Mouse (Mus musculus) limb, embryonic 15.5 days (tissue): ENCODE results near the gene Arhgdia. TPM values are rescaled to one million over a fixed set of nuclear protein-coding genes. Genes with fewer than 3 reads are reported as not detected.
"Not testable (repeated sequence)": the region's sequence is repeated elsewhere in the genome, so short reads cannot be mapped to it uniquely, and the experiment has no call there.

ENCODE experiments used
- ATAC-seq: fragments of 200-750 bp; cut with Nextera tagmentation; 2 replicates; pipeline ENCODE4 v1.8.0; 2017; ENCODE audit warnings: low read depth, moderate TSS enrichment; ENCODE audit not compliant: insufficient number of reproducible peaks, low FRiP score, low TSS enrichment
- H3K27ac ChIP-seq: fragments of 300-500 bp; sonication (generic); 2 replicates; pipeline ENCODE4 v1.5.1; 2015; ENCODE audit warnings: moderate library complexity, mild to moderate bottlenecking, inconsistent platforms
- H3K27me3 ChIP-seq: fragments of 300-500 bp; sonication (generic); 2 replicates; pipeline ENCODE4 v1.6.1; 2015; ENCODE audit warnings: inconsistent platforms
- H3K36me3 ChIP-seq: fragments of 300-500 bp; sonication (generic); 2 replicates; pipeline ENCODE4 v1.6.1; 2015; ENCODE audit warnings: inconsistent platforms
- H3K4me1 ChIP-seq: fragments of 300-500 bp; sonication (generic); 2 replicates; pipeline ENCODE4 v1.6.1; 2015; ENCODE audit warnings: inconsistent platforms
- H3K4me2 ChIP-seq: fragments of 300-500 bp; sonication (generic); 2 replicates; pipeline ENCODE4 v1.6.1; 2015; ENCODE audit warnings: mild to moderate bottlenecking, inconsistent platforms
- H3K4me3 ChIP-seq: fragments of 300-500 bp; sonication (generic); 2 replicates; pipeline ENCODE4 v1.5.1; 2015; ENCODE audit warnings: mild to moderate bottlenecking, inconsistent platforms
- H3K9ac ChIP-seq: fragments of 300-500 bp; sonication (generic); 2 replicates; pipeline ENCODE4 v1.6.1; 2015; ENCODE audit warnings: inconsistent platforms
- H3K9me3 ChIP-seq: fragments of 300-500 bp; sonication (generic); 2 replicates; pipeline ENCODE4 v1.6.1; 2016; ENCODE audit warnings: inconsistent platforms
- WGBS: fragments of 180-500 bp; shearing (Covaris S2); methylation state at CpG from one replicate; pipeline ENCODE4 v1.1.7; 2015; 5-methylcytosine and 5-hydroxymethylcytosine counted together
- polyA plus RNA-seq: library from polyadenylated mRNA; unstranded; fragments of >200 nt; fragmentation: Nextera tagmentation; extraction: Ambion mirVana; gene quantifications from 2 replicates; pipeline ENCODE4 v1.2.1, GENCODE M21; 2015

Arhgdia gene
- polyA plus RNA-seq, 1 experiment from 2014 or later: 581 TPM

GRCm38 (mm10) chr11:120582982-120583293 lies 1.5 kb upstream of the Arhgdia start:
- Histone ChIP-seq H3K4me1 (peaks cover 33% of the 10 kb centered on the region), H3K36me3 (peaks cover 47% of the 10 kb centered on the region)
- H3K27me3 ChIP-seq, H3K27ac ChIP-seq, ATAC-seq, H3K9me3 ChIP-seq, H3K9ac ChIP-seq, H3K4me3 ChIP-seq, H3K4me2 ChIP-seq: not testable (repeated sequence)
- WGBS: 94% methylated on average over 2 of the region's 2 CpGs

- Histone ChIP-seq H3K36me3 (peaks cover 47% of the 10 kb centered on the region), H3K4me3 (peak overlapping the region; percentile 83), H3K27me3 (no peaks in the 10 kb centered on the region), H3K9me3 (no peaks in the 10 kb centered on the region), H3K4me2 (peak overlapping the region; percentile 70), H3K9ac (peak overlapping the region; percentile 90), H3K27ac (peak overlapping the region; percentile 95), H3K4me1 (peaks cover 33% of the 10 kb centered on the region)
- ATAC-seq: no peak
- 64% methylated on average over 8 of the region's 8 CpGs for WGBS
Measured at GRCm38 (mm10) chr11:120582268-120582981, 1.0 kb upstream of the Arhgdia start.

GRCm38 (mm10) chr11:120580871-120581331 lies 523 bp downstream of the Arhgdia start:
- peak; percentile 41; the same call in 1 of the 2 replicates for ATAC-seq
- Histone ChIP-seq H3K27ac (peak overlapping the region; percentile 95), H3K4me1 (peaks cover 33% of the 10 kb centered on the region), H3K9me3 (no peaks in the 10 kb centered on the region), H3K36me3 (peaks cover 41% of the 10 kb centered on the region), H3K4me2 (peak overlapping the region; percentile 70), H3K27me3 (no peaks in the 10 kb centered on the region), H3K4me3 (peak overlapping the region; percentile 83), H3K9ac (peak overlapping the region; percentile 90)
- WGBS: under 1% methylated on average over 34 of the region's 44 CpGs

GRCm38 (mm10) chr11:120580190-120580589 lies 1.2 kb downstream of the Arhgdia start:
- Histone ChIP-seq H3K27ac (peak overlapping the region; percentile 95), H3K4me2 (peak overlapping the region; percentile 70), H3K36me3 (peaks cover 39% of the 10 kb centered on the region), H3K9me3 (no peaks in the 10 kb centered on the region), H3K27me3 (no peaks in the 10 kb centered on the region), H3K4me3 (peak overlapping the region; percentile 83), H3K9ac (peak overlapping the region; percentile 90), H3K4me1 (peaks cover 33% of the 10 kb centered on the region)
- 52% methylated on average over 7 of the region's 7 CpGs for WGBS
- no peak for ATAC-seq

DNA sequence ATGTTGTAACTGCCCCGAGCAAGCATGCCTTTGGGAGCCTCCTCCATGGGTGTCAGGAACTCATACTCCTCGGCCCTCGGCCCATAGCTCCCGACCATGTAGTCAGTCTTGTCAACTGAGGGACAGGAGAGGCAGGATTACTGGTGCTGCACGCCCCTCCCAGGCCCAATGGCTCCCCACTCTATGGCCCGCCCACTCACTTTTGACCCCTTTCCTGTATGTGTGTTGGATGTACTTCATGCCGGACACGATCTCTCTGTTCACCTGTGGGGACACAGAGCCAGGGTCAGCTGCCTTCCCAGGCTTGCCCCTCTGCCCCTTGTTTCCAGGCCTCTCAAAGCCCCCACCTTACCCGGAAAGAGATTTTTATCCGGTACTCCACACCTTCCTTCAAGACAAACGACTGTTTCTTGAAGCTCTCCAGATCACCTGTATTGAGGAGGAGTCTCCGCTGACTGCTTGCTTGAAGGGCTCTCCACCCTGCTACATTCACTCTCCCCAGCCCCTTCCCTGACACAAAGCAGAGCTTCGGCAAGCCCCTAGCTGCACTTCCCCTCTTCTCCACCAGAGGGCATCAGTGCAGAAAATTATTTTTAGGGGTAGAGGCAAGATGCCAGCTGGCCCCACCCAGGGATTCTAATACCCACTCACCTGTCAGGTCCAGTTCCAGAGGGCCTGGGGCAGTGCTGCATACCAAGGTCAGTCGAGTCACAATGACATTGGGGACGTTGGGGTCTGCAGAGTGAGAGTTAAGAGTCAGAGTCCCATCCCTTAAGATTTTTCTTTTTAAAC lies 1.9 kb downstream of the Arhgdia start:
- Histone ChIP-seq H3K4me2 (peak overlapping the region; percentile 70), H3K27me3 (no peaks in the 10 kb centered on the region), H3K9ac (no peak overlapping the region; the same call in 1 of the 2 replicates), H3K36me3 (peaks cover 39% of the 10 kb centered on the region), H3K4me3 (peak overlapping the region; percentile 83), H3K27ac (peak overlapping the region; percentile 95), H3K9me3 (no peaks in the 10 kb centered on the region), H3K4me1 (peaks cover 36% of the 10 kb centered on the region)
- no peak for ATAC-seq
- 60% methylated on average over 15 of the region's 15 CpGs for WGBS

- Histone ChIP-seq H3K27ac (0 out of 2 replicates have a peak overlapping the region, but pooled peaks have one; percentile 27), H3K27me3 (no peaks in the 10 kb centered on the region), H3K36me3 (peaks cover 34% of the 10 kb centered on the region), H3K4me1 (peaks cover 40% of the 10 kb centered on the region), H3K4me3 (no peak overlapping the region), H3K9me3 (no peaks in the 10 kb centered on the region), H3K9ac (no peak overlapping the region), H3K4me2 (0 out of 2 replicates have a peak overlapping the region, but pooled peaks have one; percentile 70)
- WGBS: 78% methylated on average over 11 of the region's 11 CpGs
- no peak for ATAC-seq
Measured at GRCm38 (mm10) chr11:120578694-120579243, 2.7 kb downstream of the Arhgdia start.

DNA sequence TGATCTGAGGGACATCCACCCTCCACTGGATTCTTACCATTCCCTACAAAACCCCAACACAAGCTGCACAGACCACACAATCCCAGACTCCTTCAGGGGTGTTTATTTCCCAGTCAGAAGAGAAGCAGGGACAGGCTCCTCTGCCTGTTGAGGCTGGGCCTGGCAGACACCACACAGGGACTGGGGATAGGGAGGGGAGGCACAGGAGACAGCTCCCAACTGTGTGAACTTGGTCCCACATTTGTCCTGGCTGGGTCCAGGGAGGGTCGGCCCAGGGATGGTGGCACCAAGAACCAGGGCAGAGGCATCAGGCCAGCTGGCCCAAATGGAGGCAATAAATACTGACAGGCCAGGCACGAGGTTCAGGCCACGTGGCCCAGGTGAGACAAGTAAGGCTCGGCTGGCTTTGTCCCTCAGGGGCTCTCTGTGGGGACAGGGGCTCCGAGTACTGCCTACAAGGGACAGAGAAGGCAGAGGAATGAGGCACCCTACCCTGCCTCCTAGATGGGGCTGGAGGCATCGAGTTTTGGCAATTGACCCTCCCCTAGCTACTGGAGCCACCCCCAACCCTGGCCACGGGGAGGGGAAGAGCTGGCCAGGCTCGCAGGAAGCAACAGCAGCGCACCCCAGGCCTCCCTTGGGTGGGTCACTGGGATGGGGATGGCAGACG lies 3.3 kb downstream of the Arhgdia start:
- Histone ChIP-seq H3K4me3 (no peak overlapping the region), H3K4me2 (no peak overlapping the region), H3K36me3 (peaks cover 33% of the 10 kb centered on the region), H3K9me3 (no peaks in the 10 kb centered on the region), H3K4me1 (peaks cover 40% of the 10 kb centered on the region), H3K27me3 (no peaks in the 10 kb centered on the region), H3K9ac (no peak overlapping the region), H3K27ac (peak overlapping the region; percentile 27; the same call in 1 of the 2 replicates)
- 78% methylated on average over 10 of the region's 10 CpGs for WGBS
- ATAC-seq: no peak

DNA sequence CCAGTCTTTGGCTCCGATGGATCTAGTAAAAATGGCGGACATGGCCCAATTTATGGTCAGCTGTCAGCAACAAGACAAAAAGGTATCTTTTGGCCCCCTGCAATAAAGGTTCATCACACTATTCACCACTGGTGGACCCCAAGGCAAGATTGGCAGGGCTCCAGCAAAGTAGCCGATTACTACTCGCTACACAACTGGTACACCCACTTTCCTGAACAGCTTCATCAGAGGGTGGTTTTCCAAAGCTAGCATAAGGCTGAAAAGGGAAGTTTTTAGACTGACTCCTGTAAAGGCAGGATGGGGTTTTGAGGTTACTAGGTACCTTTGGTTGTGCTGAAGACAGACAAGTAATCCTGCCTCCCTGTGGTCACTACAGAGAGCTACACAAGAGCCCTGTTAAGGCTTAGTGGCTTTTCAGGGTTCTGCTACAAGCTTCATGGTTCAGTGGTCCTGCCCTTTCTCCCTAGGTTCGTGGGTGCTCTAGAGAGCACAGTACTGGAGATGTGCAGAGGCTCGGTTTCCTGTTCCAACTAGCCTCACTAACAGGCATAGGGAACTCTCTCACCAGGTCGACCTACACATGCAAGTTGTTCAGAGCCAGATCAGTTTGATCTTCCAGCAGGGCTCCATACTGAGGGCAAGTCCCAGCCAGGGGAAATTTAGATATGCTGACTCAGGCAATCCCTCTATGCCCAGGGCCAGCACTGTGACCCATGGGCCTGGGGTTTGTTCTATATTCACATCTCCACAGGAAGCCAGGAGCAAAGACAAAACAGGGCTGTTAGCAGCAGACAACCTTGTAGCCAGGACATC lies 4.0 kb downstream of the Arhgdia start:
- Histone ChIP-seq H3K4me2 (no peak overlapping the region), H3K4me1 (peaks cover 40% of the 10 kb centered on the region), H3K9me3 (no peaks in the 10 kb centered on the region), H3K4me3 (no peak overlapping the region), H3K9ac (no peak overlapping the region), H3K27me3 (no peaks in the 10 kb centered on the region), H3K36me3 (peaks cover 33% of the 10 kb centered on the region), H3K27ac (peak overlapping the region; percentile 27; the same call in 1 of the 2 replicates)
- no peak for ATAC-seq
- 84% methylated on average over 7 of the region's 7 CpGs for WGBS

GRCm38 (mm10) chr11:120576365-120576981 lies 5.0 kb downstream of the Arhgdia start:
- Histone ChIP-seq H3K4me1 (peaks cover 37% of the 10 kb centered on the region), H3K27ac (no peak overlapping the region)
- 91% methylated on average over 3 of the region's 3 CpGs for WGBS

DNA sequence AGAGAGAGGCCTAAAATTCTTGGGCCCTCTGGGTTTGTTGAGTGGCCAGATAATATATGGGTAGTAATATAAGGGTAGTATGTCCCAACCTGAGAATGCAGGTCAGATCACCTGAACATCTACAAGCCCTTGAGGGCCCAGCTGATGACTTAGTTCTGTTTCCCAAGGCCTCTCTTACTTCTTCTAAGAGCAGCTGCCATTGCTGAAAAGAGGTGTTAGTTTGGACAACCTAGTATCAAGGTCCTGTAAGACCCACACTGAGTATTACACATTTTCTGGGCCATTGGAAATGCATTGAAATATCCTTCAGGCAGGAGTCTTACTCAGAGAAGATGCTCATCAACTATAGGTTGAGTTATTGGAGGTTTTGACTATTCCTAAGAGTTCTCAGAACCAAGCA lies 5.5 kb downstream of the Arhgdia start:
- Histone ChIP-seq H3K4me1 (peaks cover 42% of the 10 kb centered on the region), H3K27me3 (no peaks in the 10 kb centered on the region), H3K9ac (no peak overlapping the region), H3K27ac (no peak overlapping the region), H3K9me3 (no peaks in the 10 kb centered on the region), H3K4me3 (no peak overlapping the region), H3K4me2 (no peak overlapping the region), H3K36me3 (peaks cover 38% of the 10 kb centered on the region)
- no peak for ATAC-seq

More at GRCm38 (mm10) chr11:120576365-120576981, 5.0 kb downstream of the Arhgdia start:
- no peaks in the 10 kb centered on the region for H3K27me3 ChIP-seq
- no peak overlapping the region for H3K4me2 ChIP-seq
- no peak overlapping the region for H3K9ac ChIP-seq
- no peak for ATAC-seq
- H3K4me3 ChIP-seq: no peak overlapping the region
- H3K36me3 ChIP-seq: peaks cover 33% of the 10 kb centered on the region
- no peaks in the 10 kb centered on the region for H3K9me3 ChIP-seq
